Mouse (Mus musculus): ENCODE data around the gene Arap1. TPM values are rescaled to one million over a fixed set of nuclear protein-coding genes. Genes with fewer than 3 reads are reported as not detected.

Gene Arap1
- total and polyA plus RNA-seq, 3 experiments, result 21.2 to 46.1 (median 38.5) TPM

GRCm38 (mm10) chr7:101455141-101455540 lies 107.3 kb downstream of the Arap1 start:
- DNase-seq (ENCODE audit: extremely low read depth), result no peak
- Histone ChIP-seq H3K36me3 (replicated peaks in 1 of 2; ENCODE audit: control insufficient read depth in 1 of 2, insufficient read depth in 1 of 2, low read length in 1 of 2) (no peaks in the 10 kb centered on the region), H3K4me1 (ENCODE audit: control insufficient read depth in 1 of 2, insufficient read depth in 2 of 2) (peaks cover 2 to 61% of the 10 kb centered on the region in 2 experiments; a peak in 3 of 4 replicates), H3K9me3 (replicated peaks; ENCODE audit: low read length) (no peaks in the 10 kb centered on the region), H3K79me2 (replicated peaks; ENCODE audit: control insufficient read depth, extremely low read depth, insufficient read depth, poor library complexity, severe bottlenecking) (no peaks in the 10 kb centered on the region), H3K9ac (ENCODE audit: insufficient read depth, low read depth) (no peak overlapping the region), H3K4me2 (ENCODE audit: insufficient read depth, low read depth, poor library complexity, severe bottlenecking) (no peak overlapping the region), H3K4me3 (replicated peaks in 1 of 3; ENCODE audit: low read depth in 2 of 3, low read length in 2 of 3, poor library complexity in 1 of 3) (no peak overlapping the region), H3K27ac (ENCODE audit: insufficient read depth, low read depth) (no peak overlapping the region), H3K27me3 (replicated peaks) (peaks cover 88% of the 10 kb centered on the region)
- TF ChIP-seq MXI1 (IDR thresholded peaks at IDR 0.05; ENCODE audit: low read depth, low read length), result no peak
- TF ChIP-seq PAX5 (IDR thresholded peaks at IDR 0.05; ENCODE audit: low read length), result no peak
- no peak for TF ChIP-seq JUND (conservative IDR thresholded peaks at IDR 0.05; ENCODE audit: low read depth, low read length)
- TF ChIP-seq EP300 (IDR thresholded peaks at IDR 0.05; ENCODE audit: low read length), result no peak
- TF ChIP-seq ELF1 (IDR thresholded peaks at IDR 0.05; ENCODE audit: low read depth, low read length), result no peak
- TF ChIP-seq NELFE (IDR thresholded peaks at IDR 0.05; ENCODE audit: low read depth, low read length), result no peak
- TF ChIP-seq KAT2A (IDR thresholded peaks at IDR 0.05; ENCODE audit: insufficient replicate concordance, low read length), result no peak
- no peak for TF ChIP-seq MAX (IDR thresholded peaks at IDR 0.05; ENCODE audit: low read length)
- TF ChIP-seq USF1 (IDR thresholded peaks at IDR 0.05; ENCODE audit: low read depth, low read length), result no peak
- no peak for TF ChIP-seq UBTF (IDR thresholded peaks at IDR 0.05; ENCODE audit: low read depth, low read length)
- TF ChIP-seq HCFC1 (IDR thresholded peaks at IDR 0.05; ENCODE audit: low read depth, low read length), result no peak
- no peak for TF ChIP-seq CHD2 (IDR thresholded peaks at IDR 0.05; ENCODE audit: low read length)
- no peak for TF ChIP-seq ETS1 (conservative IDR thresholded peaks at IDR 0.05; ENCODE audit: low read depth, low read length)
- no peak for TF ChIP-seq GABPA (IDR thresholded peaks at IDR 0.05; ENCODE audit: insufficient replicate concordance, low read depth, low read length)
- no peak for TF ChIP-seq ZC3H11A (IDR thresholded peaks at IDR 0.05; ENCODE audit: low read depth, low read length)
- no peak for TF ChIP-seq JUN (IDR thresholded peaks at IDR 0.05; ENCODE audit: insufficient read depth, low read depth, low read length)
- dilution Hi-C loops (cut with MboI; ENCODE audit: extremely low pct_ligation_motif_present, extremely low pct_unique_long_range_greater_than_20kb, low sequenced_read_pairs), result no loop called here
- in situ Hi-C loops (cut with MboI; ENCODE audit: low pct_ligation_motif_present, low pct_unique_long_range_greater_than_20kb, low sequenced_read_pairs), result loop anchor here (5.0 kb wide), 1 partner anchor 47 kb away; no protein-coding TSS in a partner anchor

- peaks cover 2 to 57% of the 10 kb centered on the region in 2 experiments; a peak in 3 of 4 replicates for H3K4me1 ChIP-seq (ENCODE audit: control insufficient read depth in 1 of 2, insufficient read depth in 2 of 2)
- no peak overlapping the region for H3K9ac ChIP-seq (ENCODE audit: insufficient read depth, low read depth)
- no peak overlapping the region for H3K4me3 ChIP-seq (replicated peaks in 1 of 3; ENCODE audit: low read depth in 2 of 3, low read length in 2 of 3, poor library complexity in 1 of 3)
- no peak overlapping the region for H3K4me2 ChIP-seq (ENCODE audit: insufficient read depth, low read depth, poor library complexity, severe bottlenecking)
- TF ChIP-seq MEF2A (IDR thresholded peaks at IDR 0.05; ENCODE audit: borderline replicate concordance, low read depth, low read length) (no peak), JUND (conservative IDR thresholded peaks at IDR 0.05; ENCODE audit: low read depth, low read length) (no peak), EP300 (IDR thresholded peaks at IDR 0.05; ENCODE audit: low read length) (no peak), CTCF (conservative IDR thresholded peaks at IDR 0.05 in 1 of 2, IDR thresholded peaks at IDR 0.05 in 1 of 2; ENCODE audit: low read depth in 2 of 2, low read length in 2 of 2) (no peak), JUN (IDR thresholded peaks at IDR 0.05; ENCODE audit: insufficient read depth, low read depth, low read length) (no peak), MAX (IDR thresholded peaks at IDR 0.05; ENCODE audit: low read length) (no peak), NRF1 (IDR thresholded peaks at IDR 0.05; ENCODE audit: low read depth, low read length) (no peak), ZNF384 (IDR thresholded peaks at IDR 0.05; ENCODE audit: low read depth, low read length) (no peak), BHLHE40 (IDR thresholded peaks at IDR 0.05; ENCODE audit: low read depth, low read length) (no peak)
- dilution Hi-C loops (cut with MboI; ENCODE audit: extremely low pct_ligation_motif_present, extremely low pct_unique_long_range_greater_than_20kb, low sequenced_read_pairs) (no loop called here), in situ Hi-C loops (cut with MboI; ENCODE audit: low pct_ligation_motif_present, low pct_unique_long_range_greater_than_20kb, low sequenced_read_pairs) (loop anchor here (5.0 kb wide), 1 partner anchor 46 kb away; no protein-coding TSS in a partner anchor)
- no peaks in the 10 kb centered on the region for H3K79me2 ChIP-seq (replicated peaks; ENCODE audit: control insufficient read depth, extremely low read depth, insufficient read depth, poor library complexity, severe bottlenecking)
- no peak for DNase-seq (ENCODE audit: extremely low read depth)
- no peaks in the 10 kb centered on the region for H3K36me3 ChIP-seq (replicated peaks in 1 of 2; ENCODE audit: control insufficient read depth in 1 of 2, insufficient read depth in 1 of 2, low read length in 1 of 2)
- H3K27me3 ChIP-seq (replicated peaks), result peaks cover 85% of the 10 kb centered on the region
- H3K27ac ChIP-seq (ENCODE audit: insufficient read depth, low read depth), result no peak overlapping the region
- no peaks in the 10 kb centered on the region for H3K9me3 ChIP-seq (replicated peaks; ENCODE audit: low read length)
These were observed 108.5 kb downstream of the Arap1 start for GRCm38 (mm10) chr7:101456318-101456717.

Measured in CH12.LX (cell line).